Mouse (Mus musculus) erythroblast, embryonic 14.5 days (primary cell): ENCODE measurements around the gene Egflam. TPM values are rescaled to one million over a fixed set of nuclear protein-coding genes. Genes with fewer than 3 reads are reported as not detected.

Experiments used
- H3K27me3 ChIP-seq: 2 replicates; pipeline ENCODE4 v1.6.1; 2012; ENCODE audit warnings: inconsistent platforms; ENCODE audit not compliant: control insufficient read depth
- H3K36me3 ChIP-seq: 2 replicates; pipeline ENCODE4 v1.6.1; 2012; ENCODE audit warnings: mild to moderate bottlenecking, inconsistent platforms; ENCODE audit not compliant: control insufficient read depth
- H3K4me1 ChIP-seq: 2 replicates; pipeline ENCODE4 v1.6.1; 2012; ENCODE audit warnings: inconsistent platforms; ENCODE audit not compliant: control insufficient read depth
- H3K4me3 ChIP-seq: replicated peaks from 2 replicates; pipeline ENCODE3; 2012; ENCODE audit warnings: moderate library complexity, mild to moderate bottlenecking, inconsistent platforms
- H3K9me3 ChIP-seq: 2 replicates; pipeline ENCODE4 v1.6.1; 2012; ENCODE audit warnings: low read length, inconsistent platforms, mixed read lengths; ENCODE audit not compliant: control insufficient read depth
- GATA1 ChIP-seq: IDR thresholded peaks from 2 replicates; pipeline ENCODE4 v1.6.1; 2012; ENCODE audit warnings: low read length, inconsistent platforms, mixed read lengths
- TAL1 ChIP-seq: IDR thresholded peaks from 3 replicates; pipeline ENCODE4 v1.6.1; 2012; ENCODE audit warnings: low read length, inconsistent platforms, mixed read lengths
- polyA plus RNA-seq: library from polyadenylated mRNA; stranded (reverse); fragments of >175 nt; gene quantifications from 2 replicates; pipeline ENCODE4 v1.2.3, GENCODE M21; 2012

The Egflam gene
- polyA plus RNA-seq, 1 experiment = not detected

DNA sequence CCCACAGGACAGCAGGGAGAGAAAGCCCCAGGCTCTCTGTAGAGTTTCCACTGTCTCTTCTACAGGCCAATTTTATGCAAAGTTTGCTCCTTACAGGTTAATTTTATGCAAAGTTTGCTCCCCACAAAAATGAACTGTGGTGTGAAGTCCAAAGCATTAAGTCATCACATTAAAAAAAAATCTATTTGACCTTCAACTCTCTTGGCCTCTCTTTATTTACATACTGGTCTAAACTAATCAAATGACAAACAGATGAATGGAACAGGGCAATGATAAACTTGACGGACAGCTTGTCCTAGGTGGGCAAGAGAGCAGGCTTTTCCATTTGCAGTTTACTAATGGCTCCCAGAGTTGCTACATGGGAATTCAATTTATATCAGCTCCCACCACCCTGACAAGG lies 98.3 kb downstream of the Egflam start:
- Histone ChIP-seq H3K9me3 (no peaks in the 10 kb centered on the region), H3K4me1 (no peaks in the 10 kb centered on the region), H3K36me3 (no peaks in the 10 kb centered on the region), H3K27me3 (no peaks in the 10 kb centered on the region), H3K4me3 (no peak overlapping the region)
- TF ChIP-seq TAL1 = no peak
- TF ChIP-seq GATA1 = no peak

DNA sequence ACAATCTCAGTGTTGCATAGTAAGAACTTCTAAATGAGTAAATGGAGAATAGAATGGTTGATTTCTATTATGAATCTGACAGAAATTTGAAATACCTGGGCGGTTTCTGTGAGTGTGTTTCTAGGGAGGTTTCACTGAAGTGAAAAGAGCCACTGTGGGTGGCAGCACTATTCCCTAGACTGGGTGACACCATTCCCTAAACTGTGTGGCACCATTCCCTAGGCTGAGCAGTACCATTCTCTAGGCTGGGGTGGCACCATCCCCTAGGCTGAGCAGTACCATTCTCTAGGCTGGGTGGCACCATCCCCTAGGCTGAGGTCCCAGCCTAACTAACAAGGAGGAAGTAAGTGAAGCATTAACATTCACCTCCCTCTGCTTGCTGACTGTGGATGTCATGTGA lies 103.0 kb downstream of the Egflam start:
- TF ChIP-seq GATA1 = no peak
- TF ChIP-seq TAL1 = no peak
- H3K4me1 ChIP-seq = no peaks in the 10 kb centered on the region
- no peaks in the 10 kb centered on the region for H3K9me3 ChIP-seq
- H3K4me3 ChIP-seq = no peak overlapping the region
- H3K27me3 ChIP-seq = no peaks in the 10 kb centered on the region
- H3K36me3 ChIP-seq = no peaks in the 10 kb centered on the region

DNA sequence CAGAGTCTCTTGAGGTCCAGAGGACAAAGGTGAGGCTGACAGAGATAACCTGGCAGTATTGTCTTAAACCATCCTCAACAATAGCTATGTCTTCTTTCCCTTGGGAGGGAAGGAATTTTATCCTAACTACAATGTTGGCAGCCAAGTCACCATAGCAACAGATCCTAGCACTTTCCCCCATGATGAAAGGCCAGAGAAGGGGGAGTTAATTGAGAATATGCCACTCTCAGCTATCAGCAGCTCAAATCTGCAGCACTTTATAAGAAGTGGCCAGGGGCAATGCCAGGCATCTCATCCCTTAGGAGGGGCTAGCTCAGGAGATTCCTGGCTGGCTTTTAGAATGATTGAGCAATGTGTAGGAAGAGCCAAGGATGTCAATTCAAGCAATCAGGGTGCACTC lies 105.3 kb downstream of the Egflam start:
- Histone ChIP-seq H3K4me1 (no peaks in the 10 kb centered on the region), H3K27me3 (no peaks in the 10 kb centered on the region), H3K36me3 (no peaks in the 10 kb centered on the region), H3K9me3 (no peaks in the 10 kb centered on the region), H3K4me3 (no peak overlapping the region)
- TF ChIP-seq TAL1 (no peak), GATA1 (no peak)

DNA sequence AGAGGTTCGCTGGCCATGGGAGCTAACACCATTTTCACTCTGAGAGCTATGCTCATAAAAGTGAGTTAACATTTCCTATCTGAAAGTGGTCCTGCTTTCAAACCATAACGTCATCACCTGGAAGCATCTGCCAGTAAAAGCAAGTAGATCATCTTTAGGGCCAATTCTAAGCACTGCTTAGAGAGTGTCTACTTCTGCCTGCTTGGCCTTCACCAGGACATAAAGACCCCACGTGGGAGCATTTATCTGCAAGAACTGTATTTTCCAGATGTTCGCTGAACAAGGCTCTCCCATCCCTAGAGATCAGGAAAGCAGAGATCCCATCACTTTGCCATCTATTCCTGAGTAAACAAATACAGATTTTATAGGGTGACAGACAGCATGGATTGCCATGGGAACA lies 108.2 kb downstream of the Egflam start:
- Histone ChIP-seq H3K9me3 (no peaks in the 10 kb centered on the region), H3K36me3 (no peaks in the 10 kb centered on the region), H3K27me3 (no peaks in the 10 kb centered on the region), H3K4me1 (no peaks in the 10 kb centered on the region), H3K4me3 (no peak overlapping the region)
- TF ChIP-seq GATA1 (no peak), TAL1 (no peak)

DNA sequence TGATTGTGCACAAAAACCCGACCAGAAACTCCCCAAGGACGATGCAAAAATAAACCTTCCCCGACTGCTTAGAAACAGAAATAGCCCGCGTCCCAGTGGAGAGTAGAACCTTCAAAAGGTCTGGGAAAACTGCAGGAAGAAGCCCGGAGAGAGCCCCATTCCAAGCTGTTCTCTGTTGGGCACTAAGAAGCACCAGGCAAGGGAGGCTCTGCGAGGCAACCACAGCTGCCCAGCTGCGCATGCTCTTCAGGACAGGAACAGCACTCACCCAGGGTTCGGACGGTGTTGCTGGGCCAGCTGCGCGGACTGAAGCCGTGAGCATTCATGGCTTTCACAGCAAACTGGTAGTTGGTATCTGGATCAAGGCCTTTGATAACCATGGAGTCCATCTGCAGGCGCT lies 108.7 kb downstream of the Egflam start:
- no peaks in the 10 kb centered on the region for H3K9me3 ChIP-seq
- H3K27me3 ChIP-seq = no peaks in the 10 kb centered on the region
- TF ChIP-seq GATA1 = no peak
- no peak for TF ChIP-seq TAL1
- H3K4me3 ChIP-seq = no peak overlapping the region
- no peaks in the 10 kb centered on the region for H3K36me3 ChIP-seq
- no peaks in the 10 kb centered on the region for H3K4me1 ChIP-seq

DNA sequence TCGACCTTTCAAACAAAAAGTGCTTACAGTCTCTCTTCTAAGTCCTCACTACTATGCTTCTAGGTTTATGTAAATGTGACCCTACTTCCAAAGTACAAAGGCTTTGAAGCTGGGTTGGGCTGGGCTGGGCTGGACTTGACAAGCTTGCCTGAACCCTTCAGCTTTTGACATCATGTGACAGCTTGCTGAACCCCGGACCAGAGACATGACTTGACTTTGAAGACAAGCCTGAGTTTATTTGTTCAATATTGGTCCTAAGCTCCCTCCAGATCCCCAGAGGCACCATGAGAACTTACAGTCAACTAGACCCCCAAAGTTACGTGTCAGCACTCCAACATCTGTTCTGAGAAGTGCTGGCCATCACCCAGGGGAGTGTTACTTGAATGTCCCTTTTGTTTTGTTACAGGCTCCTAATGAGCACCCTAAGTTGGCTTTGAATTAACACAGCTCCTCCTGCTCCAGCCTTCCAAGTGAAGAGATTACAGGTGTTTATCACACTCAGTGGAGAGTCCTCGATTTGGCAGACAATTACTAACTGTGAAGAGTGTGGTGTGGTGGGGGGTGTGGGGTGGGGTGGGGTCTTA lies 109.3 kb downstream of the Egflam start:
- Histone ChIP-seq H3K36me3 (no peaks in the 10 kb centered on the region), H3K4me3 (no peak overlapping the region), H3K4me1 (no peaks in the 10 kb centered on the region), H3K9me3 (no peaks in the 10 kb centered on the region), H3K27me3 (no peaks in the 10 kb centered on the region)
- TF ChIP-seq GATA1 (no peak), TAL1 (no peak)

DNA sequence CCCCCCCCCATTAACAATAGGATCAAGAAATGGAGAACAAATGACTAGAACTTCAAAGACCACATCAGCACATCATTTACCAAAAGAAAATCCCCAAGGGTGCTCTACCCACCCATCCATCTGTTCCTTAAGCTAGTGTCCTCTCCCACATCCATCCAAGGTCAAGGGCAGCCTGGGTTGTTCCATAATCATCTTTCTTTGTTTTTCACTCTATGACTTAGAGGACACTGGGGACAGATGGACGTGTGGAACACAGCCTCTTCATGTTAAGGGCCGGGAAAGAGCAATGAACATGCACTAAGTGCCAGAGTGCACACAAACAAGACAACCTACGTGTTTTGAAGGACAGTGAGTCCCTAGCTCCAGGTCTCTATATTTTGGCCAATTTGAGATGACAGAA lies 110.3 kb downstream of the Egflam start:
- H3K27me3 ChIP-seq = no peaks in the 10 kb centered on the region
- TF ChIP-seq TAL1 (no peak), GATA1 (no peak)
- H3K4me1 ChIP-seq = no peaks in the 10 kb centered on the region
- no peaks in the 10 kb centered on the region for H3K9me3 ChIP-seq
- no peak overlapping the region for H3K4me3 ChIP-seq
- H3K36me3 ChIP-seq = no peaks in the 10 kb centered on the region

DNA sequence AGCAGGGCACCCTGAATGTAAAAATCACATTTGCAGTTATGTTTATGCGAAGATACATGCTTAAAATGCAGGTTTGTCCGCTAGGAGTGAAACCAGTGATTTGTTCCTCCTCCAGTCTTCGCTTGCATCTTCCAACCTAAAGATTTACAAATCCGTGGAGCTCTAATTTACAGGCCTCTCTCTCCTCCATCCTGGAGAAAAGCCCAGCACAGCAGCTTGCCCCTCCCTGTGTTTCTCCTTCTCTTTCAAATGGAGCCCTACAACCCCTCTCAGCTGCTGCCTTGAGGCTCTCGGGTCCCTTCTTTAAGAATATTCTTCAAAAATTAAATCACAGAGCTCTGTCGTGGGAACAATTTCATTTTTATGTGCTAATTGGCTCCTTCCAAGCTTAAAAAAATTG lies 116.6 kb downstream of the Egflam start:
- no peaks in the 10 kb centered on the region for H3K36me3 ChIP-seq
- no peaks in the 10 kb centered on the region for H3K27me3 ChIP-seq
- no peaks in the 10 kb centered on the region; the same call in 1 of the 2 replicates for H3K9me3 ChIP-seq
- H3K4me3 ChIP-seq = no peak overlapping the region
- TF ChIP-seq GATA1 (no peak), TAL1 (no peak)
- H3K4me1 ChIP-seq = no peaks in the 10 kb centered on the region

DNA sequence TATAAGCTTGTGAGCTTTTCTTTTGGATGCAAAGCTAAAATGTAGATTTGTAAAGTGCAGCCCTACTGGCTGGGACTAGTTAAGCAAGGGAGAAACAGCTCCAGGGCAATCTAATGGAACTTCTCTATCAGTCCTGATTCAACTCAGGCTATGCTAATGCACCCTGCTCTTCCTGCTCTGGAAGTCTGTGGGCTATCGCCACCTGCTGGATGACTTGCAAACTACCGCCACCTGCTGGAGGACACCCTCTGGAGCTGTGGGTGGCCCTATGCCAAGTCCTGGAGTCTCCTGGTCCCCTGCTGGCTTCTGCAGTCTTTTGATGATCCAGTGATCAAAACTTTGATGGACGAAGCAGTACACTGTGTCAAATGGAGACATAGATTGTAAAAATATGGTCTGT lies 134.4 kb downstream of the Egflam start:
- Histone ChIP-seq H3K36me3 (no peaks in the 10 kb centered on the region), H3K9me3 (no peaks in the 10 kb centered on the region), H3K4me1 (no peaks in the 10 kb centered on the region), H3K4me3 (no peak overlapping the region), H3K27me3 (no peaks in the 10 kb centered on the region)
- no peak for TF ChIP-seq GATA1
- TF ChIP-seq TAL1 = no peak

DNA sequence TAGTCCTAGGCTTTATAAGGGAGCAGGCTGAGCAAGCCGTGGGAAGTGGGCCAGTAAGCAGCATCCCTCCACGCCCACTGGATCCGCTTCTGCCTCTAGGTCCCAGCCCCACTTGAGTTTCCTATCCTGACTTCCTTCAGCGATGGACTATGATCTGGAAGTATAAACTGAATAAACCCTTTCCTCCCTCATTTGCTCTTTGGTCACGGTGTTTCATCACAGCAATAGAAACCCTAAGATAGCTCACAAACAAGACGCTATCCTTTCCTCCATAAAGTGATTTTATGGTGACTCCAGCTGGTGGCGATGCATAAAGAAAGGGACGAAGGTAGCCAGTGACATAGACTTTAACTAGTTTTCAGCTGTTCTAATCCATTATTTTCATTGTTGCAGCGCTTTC lies 134.9 kb downstream of the Egflam start:
- no peaks in the 10 kb centered on the region for H3K36me3 ChIP-seq
- no peaks in the 10 kb centered on the region for H3K9me3 ChIP-seq
- no peaks in the 10 kb centered on the region for H3K4me1 ChIP-seq
- no peak overlapping the region for H3K4me3 ChIP-seq
- TF ChIP-seq GATA1 (no peak), TAL1 (no peak)
- no peaks in the 10 kb centered on the region for H3K27me3 ChIP-seq
